Mouse (Mus musculus) T-helper 1 cell (primary cell): Measurements from ENCODE around the gene Gm49333.

Experiments
- in situ Hi-C: fragments of 300-600 bp; cut with MboI, MseI; formaldehyde crosslinking; loops from one replicate; pipeline ENCODE4 v1.15.1; 2025; ENCODE audit warnings: high pct_unique_total_duplicates

Gene Gm49333

DNA sequence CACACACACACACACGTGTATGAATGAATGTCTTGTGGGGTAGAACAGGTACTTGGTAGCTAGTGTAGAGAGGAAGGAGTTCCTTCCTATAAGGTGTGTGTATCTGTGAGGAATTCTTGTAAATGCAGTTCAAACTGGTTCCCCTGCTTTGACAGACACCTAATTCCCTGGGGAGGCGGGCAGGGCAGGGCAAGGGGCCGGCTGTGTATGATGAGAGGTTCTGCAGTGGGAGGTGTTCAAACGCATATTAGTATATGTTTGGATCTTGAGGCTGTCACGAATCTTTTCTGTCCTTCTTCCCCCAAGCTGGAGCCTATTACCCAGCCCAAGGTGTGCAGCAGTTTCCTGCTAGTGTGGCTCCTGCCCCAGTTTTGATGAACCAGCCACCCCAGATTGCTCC lies 66.0 kb downstream of the Gm49333 start:
- in situ Hi-C loops = no loop called here

DNA sequence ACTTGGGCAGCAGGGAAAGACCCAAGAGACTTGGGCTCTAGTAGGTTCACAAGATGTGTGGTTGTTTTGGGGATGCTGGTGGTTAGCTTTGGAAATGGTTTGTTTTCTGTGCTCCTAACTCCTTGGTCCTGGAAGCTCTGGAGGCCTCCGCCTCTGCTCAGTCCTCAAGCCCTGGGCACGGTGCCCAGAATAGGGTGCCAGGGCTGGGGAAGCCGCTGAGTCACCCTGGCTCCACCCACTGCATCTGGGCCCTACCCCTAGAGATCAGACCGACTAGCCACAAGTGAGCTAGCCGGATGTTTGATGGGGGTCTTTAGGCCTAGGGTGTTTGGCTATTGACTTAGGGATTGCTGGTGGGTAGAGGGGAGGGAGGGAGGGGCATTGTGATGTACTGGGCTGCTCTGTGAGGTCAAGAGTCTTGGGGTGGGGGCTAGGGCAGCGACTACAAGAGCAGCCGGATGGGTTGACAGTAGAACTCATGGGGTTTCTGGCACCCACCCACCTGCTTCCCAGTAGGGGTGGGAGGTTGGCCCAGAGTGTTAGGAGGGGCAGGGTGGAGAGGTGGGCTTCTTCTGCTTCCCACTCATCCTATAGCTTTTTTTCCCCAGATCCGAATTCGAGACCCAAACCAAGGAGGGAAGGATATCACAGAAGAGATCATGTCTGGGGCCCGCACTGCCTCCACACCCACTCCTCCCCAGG lies 66.7 kb downstream of the Gm49333 start:
- in situ Hi-C loops = no loop called here

DNA sequence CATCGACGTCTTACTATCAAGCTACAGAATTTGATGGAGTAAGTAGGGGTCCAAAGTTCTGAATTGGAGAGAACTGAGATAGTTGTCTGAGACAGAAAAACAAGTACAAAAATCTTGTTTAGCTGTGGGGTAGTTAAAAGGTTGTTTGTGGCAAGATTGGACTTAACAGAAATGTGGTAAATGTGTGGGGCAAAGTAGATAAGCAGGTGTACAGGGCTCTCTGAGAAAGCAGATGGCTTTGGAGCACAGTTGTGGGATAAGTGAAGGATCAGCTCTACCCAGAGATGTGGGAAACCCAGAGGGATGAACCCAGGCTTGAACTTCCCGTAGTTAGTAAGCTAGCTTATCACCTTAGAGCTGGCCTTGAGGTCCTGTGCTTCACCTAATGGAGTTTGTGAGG lies 79.4 kb downstream of the Gm49333 start:
- in situ Hi-C loops = no loop called here

DNA sequence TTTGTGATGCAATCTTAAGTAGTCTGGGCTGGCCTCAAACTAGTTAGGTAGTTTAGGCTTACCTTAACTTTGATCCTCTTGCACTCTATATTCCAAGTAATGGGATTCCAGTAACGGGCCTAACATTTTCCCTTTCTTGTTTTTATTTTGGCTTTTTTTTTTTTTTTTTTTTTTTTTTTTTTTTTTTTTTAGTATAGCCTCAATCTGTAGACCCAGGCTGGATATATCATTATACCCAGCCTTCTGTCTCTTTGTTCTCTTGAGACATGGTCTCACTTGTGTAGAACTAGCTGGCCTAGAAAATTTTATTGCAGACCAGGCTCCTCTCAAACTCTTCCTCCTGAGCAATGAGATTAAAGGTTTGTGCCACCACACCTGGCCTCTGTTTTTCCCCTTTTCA lies 80.2 kb downstream of the Gm49333 start:
- in situ Hi-C loops = no loop called here

DNA sequence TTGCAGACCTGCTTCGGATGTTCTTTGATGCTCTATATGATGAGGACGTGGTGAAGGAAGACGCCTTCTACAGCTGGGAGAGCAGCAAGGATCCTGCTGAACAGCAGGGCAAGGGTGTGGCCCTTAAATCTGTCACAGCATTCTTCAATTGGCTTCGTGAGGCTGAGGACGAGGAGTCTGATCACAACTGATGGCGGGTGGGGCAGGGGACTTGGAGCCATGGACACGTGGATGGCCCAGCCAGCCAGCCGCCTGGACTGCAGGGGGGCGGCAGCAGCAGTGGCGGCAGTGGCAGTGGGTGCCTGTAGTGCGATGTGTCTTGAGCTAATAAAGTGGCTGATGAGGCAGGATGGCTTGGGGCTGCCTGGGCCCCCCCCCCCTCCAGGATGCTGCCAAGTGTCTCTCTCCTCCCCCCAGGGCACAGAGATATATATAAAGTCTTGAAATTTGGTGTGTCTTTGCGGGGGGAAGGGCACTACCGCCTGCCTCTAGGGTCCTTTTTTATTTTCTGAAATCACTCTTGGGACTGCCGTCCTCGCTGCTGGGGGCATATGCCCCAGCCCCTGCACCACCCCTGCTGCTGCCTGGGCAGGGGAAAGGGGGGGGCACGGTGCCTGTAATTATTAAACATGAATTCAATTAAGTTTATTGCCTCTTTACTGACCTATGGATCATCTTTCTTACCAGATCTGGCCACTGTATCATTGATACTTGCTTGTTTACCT lies 81.0 kb downstream of the Gm49333 start:
- in situ Hi-C loops = no loop called here

DNA sequence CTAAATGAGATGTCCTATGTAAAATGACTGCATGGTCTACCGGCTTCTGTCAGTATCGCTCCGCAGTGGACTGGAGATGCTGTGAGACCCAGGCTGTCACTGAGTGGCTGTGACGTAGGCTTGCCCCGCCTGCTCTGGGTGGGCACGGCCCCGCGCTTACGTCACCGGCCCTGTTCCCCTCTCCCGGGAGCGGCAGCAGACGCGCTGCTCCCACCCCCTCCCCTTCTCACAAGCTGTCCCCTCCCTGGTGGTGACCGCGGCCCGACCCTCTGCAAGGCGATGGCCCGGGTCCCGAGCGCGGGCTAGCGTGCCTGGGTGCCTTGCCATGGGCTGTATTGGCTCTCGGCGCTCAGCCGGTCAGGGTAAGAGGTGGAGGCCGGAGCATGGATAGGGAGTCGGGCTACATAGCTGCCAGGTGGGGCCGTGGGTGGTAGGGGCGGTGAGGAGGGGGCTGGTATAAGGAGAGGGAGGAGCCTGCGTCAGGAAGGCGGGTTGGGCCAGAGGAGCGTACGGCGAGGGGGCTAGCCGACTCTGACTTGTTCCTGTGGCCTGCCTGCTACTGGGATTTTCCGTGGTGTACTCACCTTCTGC lies 81.8 kb downstream of the Gm49333 start, which contains the start of gene Fam131a:
Fam131a (plus strand) TSS at position 131 of the 591 bp plus-strand sequence.
- in situ Hi-C loops = no loop called here

DNA sequence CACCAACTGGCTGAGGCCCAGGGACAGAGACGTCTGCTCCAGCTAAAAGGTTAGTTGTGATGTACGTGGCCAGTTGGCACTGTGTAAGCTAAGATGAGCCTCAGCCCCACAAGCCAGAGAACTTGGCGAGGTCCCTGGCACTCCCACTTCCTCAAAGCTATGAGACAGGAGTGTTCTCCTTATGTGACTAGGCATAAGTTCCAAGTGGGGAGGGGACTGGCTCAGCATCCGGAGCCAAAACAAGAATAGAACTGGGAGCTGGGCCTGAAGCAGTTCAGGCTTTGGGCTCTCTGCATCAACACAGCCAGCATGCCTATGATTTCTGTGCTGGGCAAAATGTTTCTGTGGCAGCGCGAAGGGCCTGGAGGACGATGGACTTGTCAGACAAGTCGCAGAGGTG lies 83.4 kb downstream of the Gm49333 start:
- in situ Hi-C loops = no loop called here
